Mouse (Mus musculus): Measurements from ENCODE around the gene Hcn2. TPM values are rescaled to one million over a fixed set of nuclear protein-coding genes. Genes with fewer than 3 reads are reported as not detected.

Hcn2 gene
- polyA plus RNA-seq, 1 experiment, result 19.2 TPM

DNA sequence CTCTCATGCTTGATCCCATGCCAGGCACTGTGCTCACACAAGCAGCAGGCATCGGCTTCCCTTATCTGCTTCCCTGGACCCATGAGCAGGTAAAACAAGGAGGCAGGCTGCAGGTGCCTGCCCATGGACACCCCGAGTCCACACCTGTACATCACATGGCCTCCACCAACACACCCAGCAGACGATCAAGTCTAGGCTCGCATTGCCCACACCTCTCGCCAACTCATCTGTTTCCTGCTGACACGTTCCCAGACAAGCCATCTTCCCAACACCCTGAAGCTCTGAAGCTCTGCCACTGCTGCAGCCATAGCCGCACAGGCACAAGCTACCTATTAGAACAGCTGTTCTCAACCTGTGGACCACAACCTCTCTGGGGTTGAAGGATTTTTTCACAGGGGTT is 47.8 kb downstream of the Hcn2 start:
- Histone ChIP-seq H3K27me3 (ENCODE audit: control insufficient read depth, insufficient read depth, low read length) (no peaks in the 10 kb centered on the region), H3K4me3 (ENCODE audit: low read depth, low read length) (no peak overlapping the region), H3K27ac (ENCODE audit: insufficient read depth, low read depth, low read length) (no peak overlapping the region), H3K36me3 (ENCODE audit: control insufficient read depth, insufficient read depth, low read length) (peaks cover 25% of the 10 kb centered on the region), H3K4me1 (ENCODE audit: control insufficient read depth, insufficient read depth, insufficient read length, low read length) (peaks cover 24% of the 10 kb centered on the region)
- 33% methylated on average over 7 of the region's 7 CpGs for WGBS
- TF ChIP-seq CTCF (IDR thresholded peaks at IDR 0.05; ENCODE audit: extremely low read depth, insufficient read length, insufficient replicate concordance, low read depth, low read length) (no peak), POLR2A (IDR thresholded peaks at IDR 0.05; ENCODE audit: low read depth, low read length) (no peak)

DNA sequence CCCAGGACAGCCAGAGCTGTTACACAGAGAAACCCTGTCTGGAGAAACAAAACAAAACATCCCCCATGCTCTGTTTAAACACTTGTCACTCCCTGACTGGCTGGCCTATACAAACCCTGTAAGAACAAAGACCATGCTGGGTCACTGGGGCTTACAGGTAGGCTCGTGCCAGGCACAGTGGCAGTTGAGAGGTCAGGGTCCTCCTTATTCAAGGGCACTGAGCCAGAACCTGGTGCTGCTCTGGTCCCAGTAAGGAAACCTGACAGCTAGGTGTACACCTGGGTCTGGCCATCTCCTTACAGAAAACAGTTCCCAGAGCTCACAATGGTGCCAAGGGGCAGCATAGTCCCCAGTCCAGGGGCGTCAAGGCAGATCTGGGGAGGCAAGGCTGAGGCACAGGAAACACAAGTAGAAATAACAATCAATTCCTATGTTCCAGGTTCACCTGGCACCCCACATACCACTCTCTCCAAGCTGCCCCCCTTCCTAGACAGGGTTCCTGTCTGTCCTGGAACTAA is 48.9 kb downstream of the Hcn2 start:
- WGBS, result 17% methylated on average over 2 of the region's 2 CpGs
- Histone ChIP-seq H3K4me3 (ENCODE audit: low read depth, low read length) (peak overlapping the region; percentile 92; the same call in 1 of the 2 replicates), H3K36me3 (ENCODE audit: control insufficient read depth, insufficient read depth, low read length) (peaks cover 22% of the 10 kb centered on the region), H3K27me3 (ENCODE audit: control insufficient read depth, insufficient read depth, low read length) (no peaks in the 10 kb centered on the region), H3K4me1 (ENCODE audit: control insufficient read depth, insufficient read depth, insufficient read length, low read length) (peaks cover 24% of the 10 kb centered on the region), H3K27ac (ENCODE audit: insufficient read depth, low read depth, low read length) (no peak overlapping the region)
- TF ChIP-seq POLR2A (IDR thresholded peaks at IDR 0.05; ENCODE audit: low read depth, low read length), result no peak
- TF ChIP-seq CTCF (IDR thresholded peaks at IDR 0.05; ENCODE audit: extremely low read depth, insufficient read length, insufficient replicate concordance, low read depth, low read length), result no peak

DNA sequence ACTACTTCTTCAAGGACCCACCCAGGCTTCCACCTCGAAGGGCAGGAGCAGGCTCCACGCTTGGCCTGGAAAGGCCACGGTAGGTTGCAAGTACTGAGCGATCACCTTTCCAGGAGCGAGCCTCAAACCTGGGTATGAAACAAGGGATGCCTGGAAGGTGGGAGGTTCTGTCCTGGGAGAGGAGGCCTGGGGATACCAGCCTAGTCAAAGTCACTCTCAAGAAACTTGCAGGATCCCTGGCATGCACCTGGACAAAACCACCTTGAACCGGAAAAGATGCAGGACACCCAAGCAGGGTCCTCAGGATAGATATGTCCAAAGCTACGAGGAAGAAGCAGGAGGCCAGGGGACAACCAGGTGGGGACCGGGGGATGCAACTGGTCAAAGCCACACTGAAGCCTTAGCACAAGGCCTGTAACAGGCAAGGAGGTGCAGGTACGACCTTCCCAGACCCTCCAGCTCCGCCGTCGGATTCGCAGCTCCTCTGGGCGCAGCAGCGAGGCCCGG is 49.6 kb downstream of the Hcn2 start:
- no peak for TF ChIP-seq POLR2A (IDR thresholded peaks at IDR 0.05; ENCODE audit: low read depth, low read length)
- no peak for TF ChIP-seq CTCF (IDR thresholded peaks at IDR 0.05; ENCODE audit: extremely low read depth, insufficient read length, insufficient replicate concordance, low read depth, low read length)

DNA sequence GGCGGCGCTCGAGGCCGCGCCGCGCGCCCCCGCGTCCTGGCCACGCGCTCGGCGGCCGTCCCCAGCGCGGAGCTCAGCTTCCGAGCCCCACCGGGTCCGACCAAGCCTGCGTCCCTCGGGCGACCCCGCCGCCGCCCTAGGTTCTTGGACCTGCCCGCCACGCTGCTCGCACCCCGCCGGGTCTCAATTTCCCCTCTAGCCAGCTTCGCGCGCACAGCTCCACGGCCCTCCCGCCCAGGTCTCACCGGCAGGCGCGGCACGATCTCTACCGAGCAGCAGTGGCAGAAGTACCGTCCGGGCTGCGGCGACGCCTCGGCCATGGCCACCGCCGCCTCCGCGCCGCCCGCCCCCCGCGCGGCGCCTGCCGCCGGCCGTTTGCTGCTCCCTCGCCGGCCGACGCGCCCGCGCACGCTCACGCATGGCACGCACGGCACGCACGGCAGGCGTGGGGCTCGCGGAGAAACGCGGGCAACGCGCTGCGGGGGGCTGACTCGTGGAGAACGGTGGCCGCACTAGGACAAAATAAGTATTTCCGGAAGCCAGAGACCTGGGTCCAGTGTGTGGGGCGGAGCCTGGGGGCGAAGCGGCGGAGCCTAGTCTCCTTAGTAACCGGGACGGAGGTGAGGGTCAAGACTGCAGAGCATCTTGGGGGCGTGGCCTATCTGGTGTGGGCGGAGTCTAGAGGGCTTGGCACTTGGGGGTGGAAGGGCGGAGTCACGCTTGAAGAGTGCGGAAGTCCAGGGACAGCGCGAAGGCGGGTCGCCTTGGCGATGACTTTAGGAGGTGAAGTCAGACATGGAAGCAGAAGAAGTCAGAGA is 50.3 kb downstream of the Hcn2 start, which contains the start of gene Rnf126:
Gene Rnf126 (minus strand): TSS at position 445 of the 818 bp plus-strand sequence.
- Histone ChIP-seq H3K4me1 (ENCODE audit: control insufficient read depth, insufficient read depth, insufficient read length, low read length) (peaks cover 24% of the 10 kb centered on the region), H3K27ac (ENCODE audit: insufficient read depth, low read depth, low read length) (peak within 1 kb of the TSS; percentile 74), H3K36me3 (ENCODE audit: control insufficient read depth, insufficient read depth, low read length) (peaks cover 9% of the 10 kb centered on the region), H3K4me3 (ENCODE audit: low read depth, low read length) (peak within 1 kb of the TSS; percentile 92), H3K27me3 (ENCODE audit: control insufficient read depth, insufficient read depth, low read length) (no peaks in the 10 kb centered on the region)
- TF ChIP-seq POLR2A (IDR thresholded peaks at IDR 0.05; ENCODE audit: low read depth, low read length) (peak; percentile 61; the same call in 1 of the 2 replicates), CTCF (IDR thresholded peaks at IDR 0.05; ENCODE audit: extremely low read depth, insufficient read length, insufficient replicate concordance, low read depth, low read length) (no peak)
- under 1% methylated on average over 101 of the region's 101 CpGs for WGBS

More for the DNA sequence above, 49.6 kb downstream of the Hcn2 start:
- WGBS, result 3% methylated on average over 16 of the region's 16 CpGs
- peaks cover 16% of the 10 kb centered on the region for H3K36me3 ChIP-seq (ENCODE audit: control insufficient read depth, insufficient read depth, low read length)
- peak overlapping the region; percentile 60; the same call in 1 of the 2 replicates for H3K27ac ChIP-seq (ENCODE audit: insufficient read depth, low read depth, low read length)
- H3K27me3 ChIP-seq (ENCODE audit: control insufficient read depth, insufficient read depth, low read length), result no peaks in the 10 kb centered on the region
- peaks cover 24% of the 10 kb centered on the region for H3K4me1 ChIP-seq (ENCODE audit: control insufficient read depth, insufficient read depth, insufficient read length, low read length)
- peak overlapping the region; percentile 92 for H3K4me3 ChIP-seq (ENCODE audit: low read depth, low read length)

DNA sequence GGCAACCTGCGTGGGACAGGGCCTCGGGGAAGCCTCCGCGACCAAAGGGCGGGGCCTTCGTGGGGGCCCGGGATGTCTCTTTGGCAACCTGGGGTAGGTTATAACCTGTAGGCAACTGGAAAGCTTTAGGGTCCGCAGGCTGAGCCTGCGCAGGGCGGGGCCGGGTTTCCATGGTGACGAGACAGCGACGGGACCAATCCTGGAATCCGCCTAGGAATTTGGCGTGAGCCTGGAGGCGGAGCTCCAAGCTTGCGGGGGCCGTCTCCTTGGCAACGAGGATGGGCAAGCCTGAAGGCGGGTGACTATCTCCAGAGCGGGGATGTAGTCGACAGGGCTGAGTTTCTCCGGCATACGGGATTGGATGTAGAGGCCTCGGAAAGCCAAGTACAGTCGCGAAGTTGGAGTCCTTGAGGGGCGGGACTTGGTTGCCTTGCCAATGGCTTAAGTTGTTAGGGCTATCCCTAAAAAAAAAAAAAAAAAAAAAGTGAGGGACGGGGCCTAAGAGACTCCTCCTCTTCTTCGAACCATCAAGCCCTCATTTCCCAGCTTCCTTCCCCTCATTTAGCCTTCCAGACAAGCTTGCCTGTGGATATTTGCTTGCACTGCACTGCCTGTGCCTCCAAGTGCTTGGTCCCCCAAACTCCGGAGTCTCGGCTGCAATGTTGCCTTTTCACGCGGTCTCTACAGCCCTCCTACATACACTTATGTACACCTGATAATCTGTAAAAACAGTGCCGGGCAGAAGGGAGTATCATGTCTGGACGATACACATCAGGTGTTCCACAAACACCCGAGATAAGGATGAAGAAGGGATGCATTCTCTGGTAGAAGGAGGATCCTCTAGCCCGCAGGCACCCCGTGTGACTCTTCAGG is 51.2 kb downstream of the Hcn2 start:
- peak overlapping the region; percentile 92 for H3K4me3 ChIP-seq (ENCODE audit: low read depth, low read length)
- no peaks in the 10 kb centered on the region for H3K27me3 ChIP-seq (ENCODE audit: control insufficient read depth, insufficient read depth, low read length)
- peaks cover 24% of the 10 kb centered on the region for H3K4me1 ChIP-seq (ENCODE audit: control insufficient read depth, insufficient read depth, insufficient read length, low read length)
- peaks cover under 1% of the 10 kb centered on the region; the same call in 1 of the 2 replicates for H3K36me3 ChIP-seq (ENCODE audit: control insufficient read depth, insufficient read depth, low read length)
- WGBS, result 9% methylated on average over 40 of the region's 40 CpGs
- peak overlapping the region; percentile 74 for H3K27ac ChIP-seq (ENCODE audit: insufficient read depth, low read depth, low read length)
- TF ChIP-seq POLR2A (IDR thresholded peaks at IDR 0.05; ENCODE audit: low read depth, low read length) (no peak; the same call in 1 of the 2 replicates), CTCF (IDR thresholded peaks at IDR 0.05; ENCODE audit: extremely low read depth, insufficient read length, insufficient replicate concordance, low read depth, low read length) (no peak)

DNA sequence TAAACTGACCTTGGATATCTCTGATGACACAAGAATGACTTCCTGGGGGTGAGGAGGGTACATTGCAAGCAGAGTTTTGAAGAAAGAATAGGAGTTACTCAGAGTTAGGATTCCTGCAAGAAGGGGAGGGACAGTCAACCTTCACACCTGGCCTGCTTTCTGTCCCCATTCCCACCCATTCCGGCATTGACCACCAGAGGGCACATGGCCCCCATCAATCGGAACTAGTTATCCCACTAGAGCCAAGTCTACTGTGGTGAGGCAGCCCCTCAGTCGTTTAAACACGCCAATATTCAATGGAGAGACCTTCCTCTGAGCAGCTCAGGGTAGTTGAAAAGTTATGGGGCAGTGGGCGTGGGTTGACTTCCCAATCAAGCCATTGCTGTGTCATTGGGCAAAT is 52.0 kb downstream of the Hcn2 start:
- Histone ChIP-seq H3K27me3 (ENCODE audit: control insufficient read depth, insufficient read depth, low read length) (no peaks in the 10 kb centered on the region), H3K36me3 (ENCODE audit: control insufficient read depth, insufficient read depth, low read length) (no peaks in the 10 kb centered on the region), H3K4me1 (ENCODE audit: control insufficient read depth, insufficient read depth, insufficient read length, low read length) (peaks cover 24% of the 10 kb centered on the region), H3K27ac (ENCODE audit: insufficient read depth, low read depth, low read length) (no peak overlapping the region), H3K4me3 (ENCODE audit: low read depth, low read length) (no peak overlapping the region)
- TF ChIP-seq CTCF (IDR thresholded peaks at IDR 0.05; ENCODE audit: extremely low read depth, insufficient read length, insufficient replicate concordance, low read depth, low read length) (peak; percentile 84; the same call in 1 of the 2 replicates), POLR2A (IDR thresholded peaks at IDR 0.05; ENCODE audit: low read depth, low read length) (no peak)
- 9% methylated on average over 5 of the region's 5 CpGs for WGBS
